Mouse (Mus musculus): Measurements from ENCODE around the gene 1700029I15Rik.

1700029I15Rik gene

GRCm38 (mm10) chr2:92374514-92374913, 7.8 kb upstream of the 1700029I15Rik start, which contains the start of the genes Pex16 and Large2:
Pex16 (plus strand) TSS chr2:92374676.
Large2 (minus strand) TSS chr2:92374869.
- DNase-seq, result peak; percentile 64

DNA sequence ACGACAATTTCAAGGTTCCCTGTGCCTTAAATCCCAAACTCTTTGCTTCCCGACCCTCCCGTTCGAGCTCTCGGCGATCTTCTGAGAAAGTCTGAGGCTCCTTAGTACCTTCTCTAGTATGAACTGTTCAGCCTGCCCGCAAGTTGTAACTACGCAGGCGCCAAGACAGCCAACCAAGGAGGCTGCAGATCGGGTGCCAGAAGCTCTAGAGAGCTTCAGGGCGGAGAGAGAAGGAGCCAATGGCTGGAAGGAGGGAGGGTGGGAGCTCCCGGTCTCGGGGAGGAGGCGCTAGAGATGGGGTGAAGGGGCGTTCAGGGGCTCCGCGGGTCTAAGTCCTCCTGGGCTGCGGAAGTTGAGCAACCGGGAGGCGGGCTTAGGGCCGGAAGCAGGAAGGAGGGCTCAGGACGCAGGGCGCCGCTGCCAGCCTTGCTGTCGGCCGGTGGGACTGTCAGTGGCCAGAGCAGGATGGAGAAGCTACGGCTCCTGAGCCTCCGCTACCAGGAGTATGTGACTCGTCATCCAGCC, 7.2 kb upstream of the 1700029I15Rik start:
- peak; percentile 95 for DNase-seq

DNA sequence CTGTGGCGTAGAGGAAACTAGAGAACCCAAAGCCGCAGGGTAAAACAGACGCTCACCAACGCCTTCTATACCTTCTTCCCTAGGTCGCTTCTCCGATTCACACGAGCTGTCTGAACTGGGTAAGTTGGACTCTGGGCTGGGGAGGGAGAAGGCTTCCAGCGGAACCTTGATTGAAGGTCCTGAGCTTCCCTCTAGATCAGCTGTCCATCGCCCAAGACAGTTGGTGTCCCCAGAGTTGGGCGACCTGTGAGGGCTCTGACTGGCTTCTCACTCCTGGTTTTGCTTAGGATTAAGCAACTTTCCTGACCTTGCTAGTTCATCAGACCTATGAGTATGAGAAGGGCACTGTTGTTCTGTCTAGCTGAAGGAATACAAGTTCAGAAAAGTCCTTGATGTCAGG, 6.5 kb upstream of the 1700029I15Rik start:
- DNase-seq, result no peak

DNA sequence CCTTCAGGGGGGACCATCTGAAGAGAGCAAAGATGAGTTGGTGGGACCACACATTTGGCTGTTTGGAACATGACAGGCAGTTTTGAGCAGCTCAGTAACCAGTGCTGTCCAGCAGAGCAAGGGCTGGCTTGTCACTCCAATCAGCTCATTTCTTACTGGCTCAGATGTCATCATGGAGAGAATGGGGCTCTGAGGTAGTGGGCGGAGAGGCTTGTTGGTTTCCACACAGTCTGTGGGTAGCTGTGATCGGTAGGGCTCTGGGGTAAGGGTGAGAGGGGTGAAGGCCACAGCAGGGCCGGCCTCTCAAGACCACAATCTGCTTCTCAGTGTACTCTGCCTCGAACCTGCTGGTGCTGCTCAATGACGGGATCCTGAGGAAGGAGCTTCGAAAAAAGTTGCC, 6.0 kb upstream of the 1700029I15Rik start:
- no peak for DNase-seq

GRCm38 (mm10) chr2:92377320-92377719, 5.0 kb upstream of the 1700029I15Rik start:
- DNase-seq, result no peak

GRCm38 (mm10) chr2:92379783-92380494, 2.4 kb upstream of the 1700029I15Rik start:
- DNase-seq, result no peak

GRCm38 (mm10) chr2:92380495-92381050, 1.8 kb upstream of the 1700029I15Rik start:
- no peak for DNase-seq

- DNase-seq, result no peak
These were observed 1.2 kb upstream of the 1700029I15Rik start for GRCm38 (mm10) chr2:92381161-92381560.

GRCm38 (mm10) chr2:92382759-92383158, 421 bp downstream of the 1700029I15Rik start:
- no peak for DNase-seq

GRCm38 (mm10) chr2:92384101-92384500, 1.8 kb downstream of the 1700029I15Rik start:
- DNase-seq, result no peak

- DNase-seq, result no peak
These were observed 3.0 kb downstream of the 1700029I15Rik start for GRCm38 (mm10) chr2:92385113-92386051.

GRCm38 (mm10) chr2:92386821-92387570, 4.7 kb downstream of the 1700029I15Rik start:
- DNase-seq, result no peak

DNA sequence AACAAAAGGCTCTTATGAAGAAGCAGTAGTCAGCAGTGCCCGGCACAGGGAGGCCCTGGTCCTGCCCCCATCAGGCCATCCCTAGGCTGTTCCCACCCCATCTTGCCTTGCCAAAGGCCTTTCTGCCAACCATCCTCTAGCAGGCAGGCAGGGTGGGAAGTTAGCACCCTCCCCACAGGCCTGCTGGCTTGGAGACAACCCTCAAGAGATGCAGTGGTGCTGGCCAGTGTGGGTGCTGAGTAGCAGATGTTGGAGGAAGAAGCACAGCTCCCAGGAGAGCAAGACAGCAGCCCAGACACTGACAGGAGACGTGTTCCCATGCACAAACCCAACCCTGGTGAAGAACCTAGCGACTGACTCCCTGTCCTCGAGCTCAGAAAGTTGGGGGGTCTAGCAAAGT, 5.3 kb downstream of the 1700029I15Rik start:
- DNase-seq, result no peak

- no peak for DNase-seq
These were observed 5.8 kb downstream of the 1700029I15Rik start for GRCm38 (mm10) chr2:92388081-92388517.

GRCm38 (mm10) chr2:92388891-92389641, 6.7 kb downstream of the 1700029I15Rik start:
- DNase-seq, result peak; percentile 98

DNA sequence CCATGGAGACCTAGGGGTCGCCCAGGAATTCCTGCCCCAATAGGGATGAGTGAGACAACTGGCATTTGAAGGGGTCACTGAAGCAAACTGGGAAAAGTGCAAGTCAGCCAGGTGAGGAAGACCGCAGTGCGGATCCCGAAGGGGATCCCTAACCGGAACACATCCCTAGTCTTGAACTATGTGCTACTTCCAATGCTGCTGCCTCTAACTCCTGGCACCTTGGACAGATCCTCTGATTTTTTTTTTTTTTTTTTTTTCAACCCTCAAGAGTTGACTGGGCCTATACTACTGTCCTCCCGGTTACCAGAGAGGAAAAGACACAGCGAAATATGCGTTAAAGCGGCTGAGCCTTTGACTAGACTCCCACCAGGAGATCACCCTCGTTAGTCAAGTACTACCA, 7.3 kb downstream of the 1700029I15Rik start:
- no peak for DNase-seq

- no peak for DNase-seq
These were observed 8.0 kb downstream of the 1700029I15Rik start for GRCm38 (mm10) chr2:92390206-92390930.

DNA sequence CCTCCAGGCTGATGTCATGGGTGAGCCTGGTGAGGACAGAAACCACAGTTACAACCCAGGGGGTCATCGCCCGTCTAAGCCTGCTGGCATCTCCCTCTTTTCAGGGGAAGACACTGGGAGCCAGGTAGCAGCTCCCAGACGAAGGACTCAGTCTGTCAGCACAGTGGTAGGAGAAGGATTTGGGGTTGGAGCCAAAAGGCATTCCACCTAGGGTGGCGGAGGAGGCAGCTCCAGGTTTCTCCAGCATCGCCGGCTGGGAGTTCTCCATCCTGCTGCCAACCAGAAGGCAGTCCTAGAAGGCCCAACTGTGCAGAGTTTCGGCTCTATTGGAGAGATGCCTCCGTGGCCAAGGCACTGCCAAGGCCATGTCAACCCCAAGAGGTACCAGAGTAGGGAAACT, 8.8 kb downstream of the 1700029I15Rik start:
- DNase-seq, result no peak

- DNase-seq, result no peak
These were observed 9.5 kb downstream of the 1700029I15Rik start for GRCm38 (mm10) chr2:92391703-92392317.

All from embryo, embryonic 11 days (tissue).